Mouse (Mus musculus): ENCODE results near the gene Sec31a.

DNA sequence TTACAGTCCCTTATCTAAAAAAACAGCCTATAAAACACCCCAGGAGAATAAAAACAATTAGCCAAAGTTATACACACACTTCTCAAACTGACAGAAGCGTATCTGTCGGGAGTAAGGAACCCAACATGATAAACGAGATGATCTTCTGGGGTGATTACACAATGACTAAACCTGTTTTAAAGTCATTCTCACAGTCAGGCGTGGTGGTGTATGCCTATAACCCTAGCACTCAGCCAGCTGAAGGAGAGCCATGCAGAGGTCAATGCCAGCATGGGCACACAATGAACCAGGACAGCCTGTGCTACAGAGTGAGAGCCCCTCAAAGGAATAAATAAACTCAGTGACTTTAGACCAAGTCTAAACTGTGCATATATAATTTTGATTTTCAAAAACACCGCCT lies 7.5 kb downstream of the Sec31a start:
- no peak for TF ChIP-seq CTCF (IDR thresholded peaks at IDR 0.05; ENCODE audit: low read depth, low read length)
- no peak for TF ChIP-seq GATA1 (IDR thresholded peaks at IDR 0.05; ENCODE audit: borderline replicate concordance, low read length)
